Mouse (Mus musculus): Measurements from ENCODE around the gene Lsg1. TPM values are rescaled to one million over a fixed set of nuclear protein-coding genes. Genes with fewer than 3 reads are reported as not detected.

The Lsg1 gene
- polyA plus RNA-seq, 1 experiment from 2014 or later = 25.0 TPM

DNA sequence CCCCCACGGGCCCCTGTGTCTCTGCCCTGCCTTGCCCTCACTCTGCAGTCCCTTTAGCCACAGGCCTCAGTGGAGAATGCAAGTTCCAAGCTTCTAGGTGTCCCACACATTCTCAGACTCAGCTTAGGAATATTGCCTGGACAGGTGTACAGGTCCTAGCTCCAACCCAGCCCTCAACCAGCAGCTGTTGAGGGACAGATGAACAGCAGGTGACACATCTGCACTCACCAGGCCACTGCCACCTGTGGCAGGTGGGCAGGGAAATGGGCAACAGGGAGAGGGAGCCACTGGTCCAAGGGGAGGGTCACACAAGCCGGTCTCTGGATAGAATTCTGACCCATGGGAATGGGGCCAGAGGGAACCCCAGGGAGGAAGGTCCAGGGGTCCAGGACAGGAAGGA lies 59.5 kb downstream of the Lsg1 start:
- Histone ChIP-seq H3K27ac (no peak overlapping the region), H3K36me3 (ENCODE audit: inconsistent target) (no peaks in the 10 kb centered on the region), H3K79me2 (ENCODE audit: inconsistent target) (no peaks in the 10 kb centered on the region), H3K4me3 (ENCODE audit: inconsistent target) (no peak overlapping the region)
- WGBS (ENCODE audit: missing documents) = 94% methylated on average over 2 of the region's 2 CpGs

DNA sequence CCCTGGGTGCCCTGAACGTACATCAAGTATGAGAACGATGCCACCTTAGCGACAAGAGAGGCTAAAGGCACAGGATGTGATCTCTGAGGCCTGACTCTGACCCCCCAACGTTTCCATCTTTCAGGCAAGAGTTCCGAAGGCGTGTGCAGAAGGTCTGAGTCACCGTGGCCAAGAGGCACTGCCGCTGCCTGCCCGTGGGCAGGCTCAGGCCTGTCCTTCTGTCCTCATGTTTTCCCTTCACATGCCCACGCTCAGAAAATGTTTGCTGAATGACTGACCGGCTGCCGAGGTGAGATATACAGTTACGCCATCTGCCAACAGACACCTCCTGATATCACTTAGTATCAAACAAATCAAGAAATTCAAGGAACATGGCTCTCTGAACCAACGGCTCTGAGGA lies 61.6 kb downstream of the Lsg1 start:
- Histone ChIP-seq H3K27ac (no peak overlapping the region), H3K4me3 (ENCODE audit: inconsistent target) (no peak overlapping the region), H3K79me2 (ENCODE audit: inconsistent target) (no peaks in the 10 kb centered on the region), H3K36me3 (ENCODE audit: inconsistent target) (no peaks in the 10 kb centered on the region)
- 89% methylated on average over 13 of the region's 14 CpGs for WGBS (ENCODE audit: missing documents)

DNA sequence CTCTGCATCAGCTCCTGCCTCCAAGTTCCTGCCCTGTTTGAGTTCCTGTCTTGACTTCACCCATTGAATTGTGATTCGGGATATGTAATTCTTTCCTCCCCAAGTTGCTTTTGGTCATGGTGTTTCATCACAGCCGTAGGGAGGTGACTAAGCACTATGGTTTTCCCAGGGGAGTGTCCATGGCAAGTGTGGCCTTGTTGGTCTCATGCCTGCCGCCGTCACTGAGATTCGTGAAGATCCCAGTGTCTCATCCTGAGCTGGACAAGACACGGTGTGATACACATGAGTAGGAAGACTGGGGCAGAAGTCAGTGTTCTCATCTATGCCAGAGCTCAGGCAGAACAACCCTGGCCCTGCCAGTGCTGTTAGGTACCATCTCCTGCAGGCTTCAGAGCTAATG lies 62.9 kb downstream of the Lsg1 start:
- 92% methylated on average over 6 of the region's 6 CpGs for WGBS (ENCODE audit: missing documents)
- Histone ChIP-seq H3K27ac (no peak overlapping the region), H3K79me2 (ENCODE audit: inconsistent target) (no peaks in the 10 kb centered on the region), H3K36me3 (ENCODE audit: inconsistent target) (no peaks in the 10 kb centered on the region), H3K4me3 (ENCODE audit: inconsistent target) (no peak overlapping the region)

DNA sequence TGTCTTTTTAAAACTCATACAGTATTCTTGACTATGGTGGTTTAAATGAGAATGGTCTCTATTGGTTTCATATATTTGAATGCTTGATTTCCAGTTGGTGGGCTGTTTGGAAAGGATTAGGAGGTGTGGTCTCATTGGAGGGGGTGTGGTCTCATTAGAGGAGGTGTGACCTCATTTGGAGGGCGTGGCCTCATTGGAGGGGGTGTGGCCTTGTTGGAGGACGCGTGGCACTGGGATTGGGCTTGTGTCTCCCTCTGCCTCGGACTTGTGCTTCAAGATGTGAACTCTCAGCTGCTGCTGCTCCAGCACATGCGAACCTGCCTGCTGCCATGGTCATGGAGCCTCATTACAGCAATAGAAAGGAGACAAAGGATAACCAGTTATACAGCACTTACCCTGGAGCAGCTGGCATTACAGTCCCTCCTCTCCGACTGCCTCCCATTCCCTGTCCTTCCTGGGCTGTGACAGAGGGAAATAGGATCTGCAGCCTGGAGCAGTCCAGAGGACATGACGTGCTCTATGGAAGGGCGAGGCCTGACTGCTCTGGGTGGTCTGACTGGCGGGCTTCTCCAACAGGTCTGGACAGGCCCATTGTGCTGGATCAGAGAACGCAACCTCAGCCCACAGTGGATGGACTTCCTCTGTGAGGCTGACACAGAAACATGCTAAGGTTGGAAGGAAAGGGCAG lies 65.0 kb downstream of the Lsg1 start:
- H3K79me2 ChIP-seq (ENCODE audit: inconsistent target) = no peaks in the 10 kb centered on the region
- no peak overlapping the region for H3K4me3 ChIP-seq (ENCODE audit: inconsistent target)
- no peaks in the 10 kb centered on the region for H3K36me3 ChIP-seq (ENCODE audit: inconsistent target)
- no peak overlapping the region for H3K27ac ChIP-seq
- 85% methylated on average over 10 of the region's 10 CpGs for WGBS (ENCODE audit: missing documents)

DNA sequence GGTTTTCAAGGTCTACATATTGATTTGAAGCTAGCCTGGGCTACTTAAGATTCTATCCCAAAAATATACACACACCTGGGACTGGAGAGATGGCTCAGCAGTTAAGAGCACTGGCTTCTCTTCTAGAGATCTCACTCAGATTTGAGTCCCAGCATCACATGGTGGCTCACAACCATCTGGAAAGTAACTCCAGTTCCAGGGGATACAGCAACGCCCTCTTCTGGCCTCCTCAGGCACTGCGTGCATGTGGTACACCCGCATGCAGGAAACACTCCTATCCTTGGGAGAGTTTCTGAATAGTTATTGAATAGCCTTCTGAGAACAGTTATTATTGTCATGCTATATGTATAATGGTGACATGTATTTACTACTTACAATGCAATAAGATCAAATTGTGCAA lies 66.2 kb downstream of the Lsg1 start:
- Histone ChIP-seq H3K27ac (no peak overlapping the region), H3K36me3 (ENCODE audit: inconsistent target) (no peaks in the 10 kb centered on the region), H3K4me3 (ENCODE audit: inconsistent target) (no peak overlapping the region), H3K79me2 (ENCODE audit: inconsistent target) (no peaks in the 10 kb centered on the region)
- 50% methylated on average over 2 of the region's 3 CpGs for WGBS (ENCODE audit: missing documents)

DNA sequence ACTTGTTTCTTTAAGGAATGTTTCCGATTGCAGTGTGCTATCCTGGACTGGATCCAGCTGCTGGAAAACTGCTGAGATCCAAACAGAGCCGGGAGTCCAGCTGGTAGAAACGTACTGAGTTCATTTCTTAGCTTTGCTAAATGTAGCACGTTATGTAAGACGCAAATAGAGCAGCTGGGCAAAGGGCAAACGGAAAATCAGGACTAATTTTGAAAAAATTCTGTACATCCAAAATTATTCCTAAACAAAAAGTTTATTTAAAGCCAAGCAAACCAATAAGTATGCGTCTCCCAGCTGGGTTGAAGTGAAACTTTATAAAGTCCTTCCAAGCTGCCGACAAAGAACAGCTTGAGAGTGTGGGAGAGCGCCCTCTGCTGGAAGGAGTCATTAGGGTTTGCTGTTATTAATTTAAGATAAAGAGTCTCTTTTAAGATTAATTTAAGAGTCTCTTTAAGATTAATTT lies 67.0 kb downstream of the Lsg1 start:
- Histone ChIP-seq H3K4me3 (ENCODE audit: inconsistent target) (no peak overlapping the region), H3K79me2 (ENCODE audit: inconsistent target) (no peaks in the 10 kb centered on the region), H3K36me3 (ENCODE audit: inconsistent target) (no peaks in the 10 kb centered on the region), H3K27ac (no peak overlapping the region)
- WGBS (ENCODE audit: missing documents) = 23% methylated on average over 9 of the region's 9 CpGs

DNA sequence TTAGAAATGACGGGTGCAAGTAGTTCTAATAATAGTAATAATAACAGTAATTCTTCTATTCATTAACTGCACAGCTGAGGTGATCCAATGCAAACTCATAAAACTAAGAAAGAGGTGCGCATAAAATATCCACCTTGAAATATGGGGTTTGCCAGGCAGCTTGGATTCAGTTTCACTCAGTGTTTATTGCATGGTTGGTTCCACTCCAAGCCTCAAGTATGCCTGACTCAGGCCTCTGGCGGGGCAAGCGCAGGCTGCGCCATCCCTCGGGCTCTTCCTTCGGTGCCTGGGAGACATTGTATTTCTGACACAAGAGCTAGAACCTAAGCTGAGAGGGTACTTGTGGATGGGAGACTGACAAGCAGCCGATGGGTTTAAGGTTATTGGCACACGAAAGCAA lies 68.8 kb downstream of the Lsg1 start:
- no peaks in the 10 kb centered on the region for H3K79me2 ChIP-seq (ENCODE audit: inconsistent target)
- WGBS (ENCODE audit: missing documents) = 89% methylated on average over 7 of the region's 9 CpGs
- H3K36me3 ChIP-seq (ENCODE audit: inconsistent target) = no peaks in the 10 kb centered on the region
- no peak overlapping the region for H3K27ac ChIP-seq
- H3K4me3 ChIP-seq (ENCODE audit: inconsistent target) = no peak overlapping the region

DNA sequence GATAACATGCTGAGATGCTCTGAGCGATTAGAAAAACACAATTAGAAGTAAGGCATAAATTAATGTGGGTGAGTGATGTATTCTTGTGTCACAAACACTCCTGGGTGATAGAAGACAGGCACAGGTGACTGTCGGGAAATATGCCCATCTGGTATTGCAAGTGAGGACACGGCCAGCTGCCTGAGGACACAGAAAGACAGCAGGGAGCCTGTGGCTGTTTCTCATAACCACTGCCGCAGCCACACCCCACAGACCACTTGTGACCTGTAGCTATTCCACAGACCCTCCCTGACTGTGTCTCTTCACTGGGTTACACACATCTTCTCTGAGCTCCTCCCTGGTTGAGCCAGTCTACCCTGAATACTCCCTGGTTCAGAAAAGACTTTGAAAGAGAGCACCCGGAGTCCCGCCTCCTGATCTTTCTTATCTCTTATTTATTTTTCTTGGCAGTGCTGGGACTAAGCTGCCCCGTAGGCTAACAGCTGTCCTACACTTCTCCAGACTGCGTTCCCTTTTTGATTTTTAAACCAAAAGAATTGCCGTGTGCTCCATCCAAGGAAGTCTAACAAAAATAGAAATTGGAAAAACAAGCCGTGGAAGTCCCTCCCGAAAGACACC lies 69.6 kb downstream of the Lsg1 start:
- Histone ChIP-seq H3K27ac (no peak overlapping the region), H3K36me3 (ENCODE audit: inconsistent target) (no peaks in the 10 kb centered on the region), H3K4me3 (ENCODE audit: inconsistent target) (no peak overlapping the region), H3K79me2 (ENCODE audit: inconsistent target) (no peaks in the 10 kb centered on the region)
- 88% methylated on average over 11 of the region's 11 CpGs for WGBS (ENCODE audit: missing documents)

DNA sequence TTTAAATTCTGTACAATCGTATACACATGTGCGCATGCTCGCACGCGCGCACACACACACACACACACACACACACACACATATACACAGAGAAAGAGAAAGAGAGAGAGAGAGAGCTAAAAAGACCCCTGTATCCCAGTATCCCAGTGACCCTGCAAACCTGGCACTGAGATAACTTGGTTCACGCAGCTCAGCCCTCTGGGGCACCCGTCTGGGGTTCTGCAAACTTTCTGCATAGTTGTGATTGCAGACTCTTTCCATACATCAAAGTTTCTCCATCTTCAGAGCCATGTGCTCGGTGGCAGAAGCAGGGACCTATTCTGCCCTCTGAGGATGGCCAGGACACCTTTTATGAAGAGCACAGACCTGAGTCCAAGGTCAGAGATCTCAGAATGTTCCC lies 70.4 kb downstream of the Lsg1 start:
- H3K4me3 ChIP-seq (ENCODE audit: inconsistent target) = no peak overlapping the region

DNA sequence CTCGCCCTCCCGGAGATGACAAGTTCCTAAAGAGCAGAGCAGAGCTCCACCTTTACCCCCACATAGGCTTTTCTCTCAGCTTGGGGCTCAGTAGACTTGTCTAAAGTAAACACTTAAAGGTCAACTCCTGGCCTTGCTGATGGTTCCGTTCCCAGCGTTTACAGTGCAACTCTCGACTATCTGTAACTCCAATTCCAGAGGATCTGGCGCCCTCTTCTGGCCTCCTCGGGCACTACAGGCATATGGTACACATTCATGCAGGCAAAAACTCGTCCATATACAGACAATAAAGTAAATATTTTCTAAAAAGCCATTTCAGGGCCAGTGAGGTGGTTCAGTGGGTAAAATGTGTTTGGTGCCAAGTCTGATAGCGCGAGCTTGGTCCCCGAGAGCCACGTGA lies 72.0 kb downstream of the Lsg1 start:
- WGBS (ENCODE audit: missing documents) = 81% methylated on average over 9 of the region's 12 CpGs
- Histone ChIP-seq H3K79me2 (ENCODE audit: inconsistent target) (no peaks in the 10 kb centered on the region), H3K4me3 (ENCODE audit: inconsistent target) (no peak overlapping the region), H3K36me3 (ENCODE audit: inconsistent target) (no peaks in the 10 kb centered on the region), H3K27ac (no peak overlapping the region)

More for the DNA sequence above, 70.4 kb downstream of the Lsg1 start:
- 90% methylated on average over 3 of the region's 9 CpGs for WGBS (ENCODE audit: missing documents)
- no peaks in the 10 kb centered on the region for H3K36me3 ChIP-seq (ENCODE audit: inconsistent target)
- H3K79me2 ChIP-seq (ENCODE audit: inconsistent target) = no peaks in the 10 kb centered on the region
- no peak overlapping the region for H3K27ac ChIP-seq

DNA sequence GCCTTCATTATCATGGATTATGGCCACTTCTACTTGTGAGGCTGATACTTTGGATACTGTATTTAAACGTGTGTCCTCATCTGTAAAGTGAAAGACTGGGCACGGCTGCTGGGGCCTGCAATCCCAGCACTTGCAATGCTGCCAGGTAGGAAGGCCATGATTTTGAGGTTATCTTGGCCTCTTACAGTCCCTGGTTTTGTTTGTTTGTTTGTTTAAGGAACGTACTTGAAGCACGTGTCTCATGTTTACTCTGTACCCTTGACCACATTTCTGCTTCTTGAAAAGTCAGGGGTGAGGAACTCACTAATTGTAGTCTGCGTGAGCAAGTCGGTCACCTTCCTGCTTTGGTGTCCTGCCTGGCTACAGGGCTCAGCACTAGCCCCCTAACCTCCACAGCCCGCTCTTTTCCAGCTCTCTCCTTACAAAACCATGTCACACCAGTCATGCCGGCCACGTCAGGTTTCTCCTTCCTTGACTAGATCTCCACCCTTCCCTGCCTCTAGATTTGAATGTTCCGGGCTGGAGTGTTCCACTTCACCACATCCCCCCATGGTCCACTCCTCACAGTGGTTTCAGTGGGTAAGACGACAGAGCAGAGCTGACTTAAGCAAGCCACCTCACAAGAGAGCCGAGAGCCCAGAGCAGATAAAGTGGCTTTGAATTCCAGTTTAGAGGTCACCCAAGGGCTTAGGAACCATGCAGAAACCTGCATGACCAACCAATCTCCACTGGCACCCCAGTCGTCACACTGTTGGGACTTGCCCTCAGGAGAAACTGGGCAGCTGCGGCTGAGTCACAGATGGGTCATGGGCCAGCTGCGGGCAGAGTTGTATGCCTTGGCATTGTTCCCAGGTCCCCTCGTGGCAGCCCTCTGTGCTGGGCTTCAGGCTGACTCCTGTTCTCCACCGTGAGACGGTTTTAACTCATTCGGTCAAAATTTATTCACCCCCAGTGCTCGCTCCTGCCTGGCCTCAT lies 74.1 kb downstream of the Lsg1 start:
- H3K27ac ChIP-seq = no peak overlapping the region
- WGBS (ENCODE audit: missing documents) = 78% methylated on average over 20 of the region's 20 CpGs

DNA sequence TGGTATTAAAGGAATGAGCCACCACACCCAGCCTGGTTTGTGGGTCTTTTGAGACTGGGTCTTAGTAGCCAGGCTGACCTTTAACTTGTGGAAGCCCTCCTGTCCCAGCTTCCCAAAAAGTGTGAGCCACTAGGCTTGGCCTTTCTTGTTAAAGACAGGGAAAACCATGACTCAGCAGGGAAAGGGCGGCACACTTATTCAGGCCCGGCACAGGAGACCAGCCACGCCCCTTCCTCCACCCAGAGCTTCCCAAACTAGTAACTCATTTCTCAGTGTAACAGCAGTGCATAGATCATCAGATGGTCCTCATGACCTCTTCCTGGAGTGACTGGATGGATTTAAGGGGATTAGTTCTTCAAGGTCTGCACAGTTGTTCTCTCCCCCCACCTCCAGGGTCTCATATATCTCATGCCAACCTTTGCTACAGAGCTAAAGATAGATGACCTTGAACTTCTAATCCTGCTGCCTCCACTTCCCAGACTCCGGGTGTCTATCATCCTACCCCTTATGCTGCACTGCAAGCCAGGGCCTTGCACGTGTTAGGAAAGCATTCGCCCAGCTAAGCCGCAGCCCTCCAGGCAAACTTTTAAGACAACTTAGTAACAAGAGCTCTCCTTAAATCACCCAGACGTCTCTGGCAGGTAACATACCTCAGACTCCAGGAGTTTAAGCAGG lies 74.9 kb downstream of the Lsg1 start:
- Histone ChIP-seq H3K79me2 (ENCODE audit: inconsistent target) (no peaks in the 10 kb centered on the region), H3K36me3 (ENCODE audit: inconsistent target) (no peaks in the 10 kb centered on the region), H3K4me3 (ENCODE audit: inconsistent target) (no peak overlapping the region), H3K27ac (0 out of 2 replicates have a peak overlapping the region, but pooled peaks have one; percentile 12)
- WGBS (ENCODE audit: missing documents) = 66% methylated on average over 8 of the region's 8 CpGs

More for the DNA sequence above, 74.1 kb downstream of the Lsg1 start:
- Histone ChIP-seq H3K79me2 (ENCODE audit: inconsistent target) (no peaks in the 10 kb centered on the region), H3K4me3 (ENCODE audit: inconsistent target) (no peak overlapping the region), H3K36me3 (ENCODE audit: inconsistent target) (no peaks in the 10 kb centered on the region)

DNA sequence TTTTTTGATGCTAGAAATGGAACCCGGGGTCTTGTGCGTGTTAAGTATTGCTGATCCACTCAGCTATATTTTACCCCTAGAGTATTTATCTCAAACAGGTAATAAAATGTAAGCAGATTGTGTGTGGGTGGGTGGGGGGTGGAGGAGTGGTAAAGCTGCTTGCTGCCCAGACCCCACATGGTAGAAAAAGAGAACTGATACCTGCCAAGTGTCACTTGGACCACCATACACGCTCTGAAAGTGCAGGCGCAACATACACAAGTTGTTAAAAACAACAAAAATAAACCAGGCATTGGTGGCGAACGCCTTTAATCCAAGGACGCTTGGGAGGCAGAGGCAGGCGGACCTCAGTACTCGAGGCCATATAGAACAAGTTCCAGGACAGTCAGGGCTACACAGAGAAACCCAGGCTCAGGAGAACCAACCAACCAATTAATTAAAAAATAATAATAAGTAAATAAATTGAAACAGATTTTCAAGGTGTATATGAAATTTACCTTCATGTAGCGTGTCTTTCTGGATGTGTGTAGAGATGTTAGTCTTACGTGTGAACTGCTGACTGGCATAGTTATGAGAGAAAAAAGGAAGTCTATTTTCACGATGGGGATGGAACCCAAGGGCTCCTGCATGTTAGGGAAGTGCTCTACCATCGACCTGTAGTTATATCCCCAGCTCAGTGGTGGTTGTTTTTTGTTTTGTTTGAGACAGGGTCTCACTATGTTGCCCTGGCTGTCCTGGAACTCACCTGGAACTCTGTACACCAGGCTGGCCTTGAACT lies 75.6 kb downstream of the Lsg1 start:
- WGBS (ENCODE audit: missing documents) = 53% methylated on average over 13 of the region's 13 CpGs
- H3K4me3 ChIP-seq (ENCODE audit: inconsistent target) = no peak overlapping the region
- H3K79me2 ChIP-seq (ENCODE audit: inconsistent target) = no peaks in the 10 kb centered on the region
- H3K27ac ChIP-seq = peak overlapping the region; percentile 85; the same call in 1 of the 2 replicates
- H3K36me3 ChIP-seq (ENCODE audit: inconsistent target) = no peaks in the 10 kb centered on the region

Data from macrophage (primary cell).